Mouse (Mus musculus) limb, embryonic 14.5 days (tissue): Measurements from ENCODE around the gene 0610037L13Rik. TPM values are rescaled to one million over a fixed set of nuclear protein-coding genes. Genes with fewer than 3 reads are reported as not detected.

Experiments used
- ATAC-seq: fragments of 200-750 bp; cut with Nextera tagmentation; 2 replicates; pipeline ENCODE4 v1.8.0; 2017; ENCODE audit warnings: low read depth, moderate number of reproducible peaks, moderate TSS enrichment; ENCODE audit not compliant: low FRiP score
- DNase-seq: peaks from one replicate; pipeline ENCODE4 v3.0.0-alpha.2; 2015; ENCODE audit warnings: low spot score
- H3K27ac ChIP-seq: fragments of 300-500 bp; sonication (generic); replicated peaks from 2 replicates; pipeline ENCODE4 v1.5.1; 2014; ENCODE audit warnings: low read depth, mild to moderate bottlenecking, low read length, moderate library complexity, mixed read lengths
- H3K27me3 ChIP-seq: fragments of 300-500 bp; sonication (generic); 2 replicates; pipeline ENCODE4 v1.6.1; 2014; ENCODE audit warnings: low read length, mixed read lengths; ENCODE audit not compliant: control insufficient read depth, insufficient read depth
- H3K36me3 ChIP-seq: fragments of 300-500 bp; sonication (generic); 2 replicates; pipeline ENCODE4 v1.6.1; 2014; ENCODE audit warnings: mild to moderate bottlenecking, low read length, moderate library complexity, mixed read lengths; ENCODE audit not compliant: control insufficient read depth, insufficient read depth
- H3K4me1 ChIP-seq: fragments of 300-500 bp; sonication (generic); 2 replicates; pipeline ENCODE4 v1.6.1; 2014; ENCODE audit warnings: antibody characterized with exemption, low read length, mixed read lengths; ENCODE audit not compliant: control insufficient read depth, insufficient read depth
- H3K4me2 ChIP-seq: fragments of 300-500 bp; sonication (generic); replicated peaks from 2 replicates; pipeline ENCODE4 v1.6.1; 2014; ENCODE audit warnings: low read depth, mild to moderate bottlenecking, low read length, moderate library complexity; ENCODE audit not compliant: severe bottlenecking
- H3K4me3 ChIP-seq: fragments of 300-500 bp; sonication (generic); replicated peaks from 2 replicates; pipeline ENCODE4 v1.5.1; 2014; ENCODE audit warnings: low read length
- H3K9ac ChIP-seq: fragments of 300-500 bp; sonication (generic); 2 replicates; pipeline ENCODE4 v1.6.1; 2014; ENCODE audit warnings: mild to moderate bottlenecking, low read depth, low read length, moderate library complexity; ENCODE audit not compliant: severe bottlenecking
- H3K9me3 ChIP-seq: fragments of 300-500 bp; sonication (generic); 2 replicates; pipeline ENCODE4 v1.6.1; 2016; ENCODE audit warnings: low read length; ENCODE audit not compliant: control insufficient read depth
- POLR2A ChIP-seq: fragments of 200-500 bp; IDR thresholded peaks from 2 replicates; pipeline ENCODE4 v1.8.0; 2012; ENCODE audit warnings: inconsistent platforms, mild to moderate bottlenecking, moderate library complexity, borderline replicate concordance; ENCODE audit not compliant: insufficient read depth, insufficient read length; ENCODE audit errors: extremely low read depth
- WGBS: fragments of 180-500 bp; shearing (Covaris S2); extraction: QIAGEN DNeasy Blood & Tissue Kit; methylation state at CpG from one replicate; pipeline ENCODE4 v1.1.7; 2014; 5-methylcytosine and 5-hydroxymethylcytosine counted together
- polyA plus RNA-seq, 2 experiments: library from polyadenylated mRNA; depleted of rRNA in 1 of 2; stranded (reverse) in 1 of 2; unstranded in 1 of 2; fragments of >200 nt; fragmentation: Nextera tagmentation in 1 of 2; extraction: Ambion mirVana in 1 of 2; gene quantifications; 2 replicates each; pipeline versions ENCODE4 v1.2.1 to v1.2.3; 2012 to 2014

0610037L13Rik gene
- polyA plus RNA-seq, 2 experiments, result 159 to 189 TPM

- TF ChIP-seq POLR2A, result no peak
- 95% methylated on average over 7 of the region's 7 CpGs for WGBS
- Histone ChIP-seq H3K27me3 (no peaks in the 10 kb centered on the region), H3K27ac (no peak overlapping the region), H3K9me3 (no peaks in the 10 kb centered on the region), H3K4me2 (no peak overlapping the region), H3K4me1 (no peaks in the 10 kb centered on the region), H3K9ac (no peak overlapping the region), H3K36me3 (no peaks in the 10 kb centered on the region), H3K4me3 (no peak overlapping the region)
- DNase-seq (no peak), ATAC-seq (no peak)
These were observed 30.6 kb upstream of the 0610037L13Rik start for GRCm38 (mm10) chr4:107858995-107859394.

DNA sequence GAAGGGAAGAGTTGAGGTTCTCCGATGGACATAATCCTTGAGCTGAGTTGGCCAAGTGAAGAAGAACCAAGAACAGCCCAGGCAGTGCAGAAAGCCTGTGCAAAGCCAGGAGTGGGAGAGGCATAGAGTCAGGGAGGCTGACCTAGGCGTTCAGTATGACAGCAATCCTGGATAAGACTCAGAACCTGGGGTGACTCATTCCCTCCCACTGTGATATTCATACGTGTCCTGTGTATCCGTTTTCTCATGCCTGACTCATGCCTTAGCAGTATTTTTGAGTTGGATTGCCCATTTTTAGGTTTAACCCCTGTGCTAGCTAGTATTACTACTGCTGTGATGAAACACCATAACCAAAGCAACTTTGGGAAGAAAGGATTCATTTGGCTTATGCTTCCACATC, 24.7 kb upstream of the 0610037L13Rik start:
- ATAC-seq (no peak), DNase-seq (no peak)
- Histone ChIP-seq H3K4me2 (no peak overlapping the region), H3K4me3 (no peak overlapping the region), H3K4me1 (no peaks in the 10 kb centered on the region), H3K27me3 (no peaks in the 10 kb centered on the region), H3K27ac (no peak overlapping the region), H3K36me3 (no peaks in the 10 kb centered on the region; the same call in 1 of the 2 replicates), H3K9ac (no peak overlapping the region), H3K9me3 (no peaks in the 10 kb centered on the region)
- TF ChIP-seq POLR2A, result no peak
- WGBS, result 89% methylated on average over 4 of the region's 4 CpGs

DNA sequence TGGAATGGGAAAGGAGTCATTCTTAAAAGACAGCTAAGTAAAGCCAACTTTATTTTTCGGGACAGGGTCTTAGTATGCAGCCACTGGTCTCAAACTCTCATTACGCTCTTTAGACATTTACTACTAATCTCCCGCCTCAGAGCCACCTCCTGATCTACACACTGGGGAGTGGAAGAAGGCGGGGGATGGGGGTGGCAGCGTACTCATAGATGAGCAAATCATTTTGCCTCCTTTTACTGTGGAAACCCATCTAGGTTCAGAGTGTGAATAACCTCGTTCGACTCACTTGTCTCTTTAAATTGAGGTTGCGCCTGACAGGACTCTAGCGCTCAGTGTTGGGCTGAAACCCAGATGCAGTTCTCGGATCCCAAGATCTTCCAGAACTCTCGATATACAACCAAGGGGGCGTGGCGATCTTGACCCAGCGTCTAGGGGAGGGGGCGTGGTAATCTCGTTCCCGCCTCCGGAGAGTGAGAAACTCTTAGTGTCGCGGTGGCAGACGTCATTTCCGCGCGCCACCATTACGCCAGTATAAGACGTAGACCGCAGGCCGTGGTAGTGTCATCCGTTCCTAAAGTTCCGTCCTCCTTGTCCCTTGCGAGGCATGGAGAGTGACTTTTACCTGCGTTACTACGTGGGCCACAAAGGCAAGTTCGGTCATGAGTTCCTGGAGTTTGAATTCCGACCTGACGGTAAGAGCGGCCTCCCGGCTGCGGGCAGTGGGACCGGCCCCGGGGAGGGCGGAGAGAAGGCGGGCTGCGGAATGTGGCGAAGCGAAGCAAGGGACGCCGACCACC, 10.2 kb upstream of the 0610037L13Rik start, which contains the start of gene Magoh:
Gene Magoh (plus strand): TSS at position 502 of the 797 bp plus-strand sequence.
- Histone ChIP-seq H3K27ac (peak within 1 kb of the TSS; percentile 52), H3K9ac (peak within 1 kb of the TSS; percentile 77), H3K4me2 (peak within 1 kb of the TSS; percentile 86), H3K27me3 (no peaks in the 10 kb centered on the region), H3K4me1 (peaks cover 10% of the 10 kb centered on the region), H3K4me3 (peak within 1 kb of the TSS; percentile 64), H3K36me3 (peaks cover 34% of the 10 kb centered on the region), H3K9me3 (no peaks in the 10 kb centered on the region)
- DNase-seq (peak; percentile 99), ATAC-seq (peak; percentile 94)
- 3% methylated on average over 48 of the region's 48 CpGs for WGBS
- peak; percentile 54; the same call in 1 of the 2 replicates for TF ChIP-seq POLR2A

GRCm38 (mm10) chr4:107881631-107882030, 8.0 kb upstream of the 0610037L13Rik start:
- no peak for TF ChIP-seq POLR2A
- H3K4me2 ChIP-seq, result no peak overlapping the region

DNA sequence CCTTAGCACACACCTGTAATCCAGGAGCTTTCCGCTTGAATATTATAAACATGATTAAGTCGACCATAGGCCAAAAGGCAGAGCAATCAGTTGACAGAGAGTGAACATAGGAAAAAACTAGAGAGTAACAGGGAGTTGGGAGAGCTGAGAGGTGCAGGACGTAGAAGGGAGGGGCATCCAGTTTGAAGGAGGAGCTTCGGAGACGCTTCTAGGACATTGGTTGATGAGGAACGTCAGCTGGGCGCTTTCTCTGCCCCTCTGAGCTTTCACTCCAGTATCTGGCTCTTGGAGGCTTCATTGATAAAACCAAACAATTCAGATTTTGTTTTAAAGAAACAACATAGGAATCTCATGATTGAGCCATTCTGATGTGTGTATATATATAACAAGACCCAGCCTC, 3.2 kb upstream of the 0610037L13Rik start:
- 80% methylated on average over 7 of the region's 7 CpGs for WGBS
- H3K4me2 ChIP-seq, result no peak overlapping the region
- H3K27ac ChIP-seq, result no peak overlapping the region
- ATAC-seq (no peak), DNase-seq (no peak)
- H3K4me3 ChIP-seq, result no peak overlapping the region
- no peaks in the 10 kb centered on the region for H3K27me3 ChIP-seq
- no peaks in the 10 kb centered on the region; the same call in 1 of the 2 replicates for H3K4me1 ChIP-seq
- H3K9me3 ChIP-seq, result no peaks in the 10 kb centered on the region
- peaks cover 55% of the 10 kb centered on the region for H3K36me3 ChIP-seq
- no peak overlapping the region for H3K9ac ChIP-seq
- TF ChIP-seq POLR2A, result no peak

More at GRCm38 (mm10) chr4:107881631-107882030, 8.0 kb upstream of the 0610037L13Rik start:
- Histone ChIP-seq H3K9me3 (no peaks in the 10 kb centered on the region), H3K36me3 (peaks cover 55% of the 10 kb centered on the region), H3K27ac (no peak overlapping the region), H3K4me1 (peaks cover 10% of the 10 kb centered on the region), H3K9ac (no peak overlapping the region), H3K27me3 (no peaks in the 10 kb centered on the region), H3K4me3 (no peak overlapping the region)
- 95% methylated on average over 1 of the region's 1 CpGs for WGBS
- no peak for DNase-seq
- ATAC-seq, result no peak
